Mouse (Mus musculus) small intestine, adult 2 months (tissue): ENCODE results near the gene Akp3.

Source experiments
- CTCF ChIP-seq: fragments of 200-500 bp; IDR thresholded peaks from 2 replicates; pipeline ENCODE4 v1.5.1; 2012; ENCODE audit warnings: low read depth, mild to moderate bottlenecking, control low read depth, inconsistent platforms, low read length, moderate library complexity, mixed read lengths; ENCODE audit not compliant: insufficient replicate concordance, insufficient read length; ENCODE audit errors: extremely low read depth
- POLR2A ChIP-seq: fragments of 200-500 bp; IDR thresholded peaks from 2 replicates; pipeline ENCODE4 v1.6.1; 2012; ENCODE audit warnings: low read depth, mild to moderate bottlenecking, control low read depth, inconsistent platforms, low read length, moderate library complexity

- TF ChIP-seq POLR2A = no peak
- TF ChIP-seq CTCF = no peak
Measured at GRCm38 (mm10) chr1:87149422-87149821, 24.6 kb downstream of the Akp3 start.
